32 mouse cellular contexts compared by ENCODE assay signal in genomic region chr1:17825860-17826259, GRCm38 (mm10).
"Had no signal": no experiment of that assay in that cellular context is flagged by ENCODE, and none has a peak within 500 bp of the region (broad histone marks: within the 10 kb centered on the region; RNA-seq: fewer than 3 reads in every experiment).

No protein-coding gene starts in this region.

- H3K4me2 ChIP-seq: limb, embryonic 12.5 days; limb, embryonic 13.5 days; limb, embryonic 15.5 days; liver, embryonic 11.5 days; liver, embryonic 12.5 days; liver, embryonic 13.5 days; liver, embryonic 15.5 days; lung, embryonic 14.5 days; lung, embryonic 15.5 days; midbrain, embryonic 11.5 days; midbrain, embryonic 12.5 days; midbrain, embryonic 13.5 days; midbrain, embryonic 15.5 days; neural tube, embryonic 12.5 days had no signal

- H3K9ac ChIP-seq: limb, embryonic 12.5 days; limb, embryonic 13.5 days; limb, embryonic 15.5 days; liver, embryonic 12.5 days; liver, embryonic 13.5 days; liver, embryonic 14.5 days; liver, embryonic 15.5 days; liver, postnatal 0 days; lung, embryonic 14.5 days; lung, embryonic 15.5 days; midbrain, embryonic 12.5 days; midbrain, embryonic 13.5 days; midbrain, embryonic 15.5 days; neural tube, embryonic 12.5 days had no signal

- ATAC-seq: liver, embryonic 12.5 days; liver, postnatal 0 days; lung, postnatal 0 days; midbrain, embryonic 13.5 days; midbrain, embryonic 15.5 days; midbrain, embryonic 16.5 days had no signal

- H3K4me3 ChIP-seq: limb, embryonic 10.5 days; limb, embryonic 12.5 days; limb, embryonic 13.5 days; limb, embryonic 15.5 days; liver, embryonic 12.5 days; liver, embryonic 13.5 days; liver, embryonic 15.5 days; lung, embryonic 15.5 days; megakaryocyte, embryonic 14.5 days; midbrain, embryonic 10.5 days; midbrain, embryonic 12.5 days; midbrain, embryonic 13.5 days; midbrain, embryonic 15.5 days; myocyte; neural tube, embryonic 12.5 days had no signal

- H3K4me1 ChIP-seq: limb, embryonic 10.5 days; limb, embryonic 12.5 days; limb, embryonic 13.5 days; limb, embryonic 15.5 days; liver, embryonic 12.5 days; liver, embryonic 13.5 days; liver, embryonic 15.5 days; lung, embryonic 15.5 days; megakaryocyte, embryonic 14.5 days; midbrain, embryonic 10.5 days; midbrain, embryonic 12.5 days; midbrain, embryonic 13.5 days; midbrain, embryonic 15.5 days; neural tube, embryonic 12.5 days had no signal

- DNase-seq: left cerebral cortex, postnatal 4 days; liver; liver, embryonic 13.5 days; liver, postnatal 0 days; lung, adult 18-20 months; lung, adult 2 months; lung, embryonic 14.5 days; lung, postnatal 10 days; lung, postnatal 14 days; lung, postnatal 36 days; lung, postnatal 4 days; midbrain, embryonic 14.5 days had no signal

- H3K27me3 ChIP-seq: limb, embryonic 12.5 days; limb, embryonic 13.5 days; limb, embryonic 15.5 days; liver, embryonic 12.5 days; liver, embryonic 13.5 days; liver, embryonic 15.5 days; lung, embryonic 15.5 days; megakaryocyte, embryonic 14.5 days; midbrain, embryonic 12.5 days; midbrain, embryonic 13.5 days; midbrain, embryonic 15.5 days; neural tube, embryonic 12.5 days had no signal

- H3K27ac ChIP-seq: limb, embryonic 10.5 days; limb, embryonic 12.5 days; limb, embryonic 13.5 days; limb, embryonic 15.5 days; liver, embryonic 12.5 days; liver, embryonic 13.5 days; liver, embryonic 14.5 days; liver, embryonic 15.5 days; lung, embryonic 15.5 days; macrophage; midbrain, embryonic 10.5 days; midbrain, embryonic 12.5 days; midbrain, embryonic 13.5 days; midbrain, embryonic 15.5 days; neural tube, embryonic 12.5 days had no signal

- H3K9me3 ChIP-seq: limb, embryonic 10.5 days; limb, embryonic 12.5 days; limb, embryonic 13.5 days; limb, embryonic 15.5 days; liver, embryonic 12.5 days; liver, embryonic 13.5 days; liver, embryonic 15.5 days; lung, embryonic 15.5 days; megakaryocyte, embryonic 14.5 days; midbrain, embryonic 10.5 days; midbrain, embryonic 12.5 days; midbrain, embryonic 13.5 days; midbrain, embryonic 15.5 days; neural tube, embryonic 12.5 days had no signal

- H3K36me3 ChIP-seq: limb, embryonic 10.5 days; limb, embryonic 12.5 days; limb, embryonic 13.5 days; limb, embryonic 15.5 days; liver, embryonic 12.5 days; liver, embryonic 13.5 days; liver, embryonic 15.5 days; lung, embryonic 15.5 days; midbrain, embryonic 10.5 days; midbrain, embryonic 12.5 days; midbrain, embryonic 13.5 days; midbrain, embryonic 15.5 days; neural tube, embryonic 12.5 days had no signal
